Mouse (Mus musculus): ENCODE results near the gene Olfr53.
"Not testable (repeated sequence)": the region's sequence is repeated elsewhere in the genome, so short reads cannot be mapped to it uniquely, and the experiment has no call there.

Olfr53 gene

DNA sequence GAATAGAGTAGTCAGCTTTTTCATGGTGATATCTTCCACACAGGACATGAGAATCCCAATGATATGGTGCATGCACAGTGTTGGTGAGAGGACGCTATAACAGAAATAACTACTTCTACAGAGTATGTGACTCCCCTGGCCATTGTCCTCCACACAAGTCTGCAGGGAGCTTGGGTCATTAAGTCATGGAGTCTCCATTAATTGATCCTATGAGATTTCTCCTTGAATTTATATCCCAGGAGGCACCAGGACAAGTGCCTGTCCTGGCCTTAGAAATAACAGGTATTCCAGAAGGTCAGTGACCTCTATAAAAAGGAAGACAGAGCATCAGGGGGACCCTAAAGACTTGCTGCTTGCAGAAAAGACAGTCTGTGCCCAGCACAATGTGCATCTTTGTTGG is at the start of gene Olfr53:
TSS of gene Olfr53 (plus strand) at position 301 of the 400 bp plus-strand sequence.
- no peak for DNase-seq

DNA sequence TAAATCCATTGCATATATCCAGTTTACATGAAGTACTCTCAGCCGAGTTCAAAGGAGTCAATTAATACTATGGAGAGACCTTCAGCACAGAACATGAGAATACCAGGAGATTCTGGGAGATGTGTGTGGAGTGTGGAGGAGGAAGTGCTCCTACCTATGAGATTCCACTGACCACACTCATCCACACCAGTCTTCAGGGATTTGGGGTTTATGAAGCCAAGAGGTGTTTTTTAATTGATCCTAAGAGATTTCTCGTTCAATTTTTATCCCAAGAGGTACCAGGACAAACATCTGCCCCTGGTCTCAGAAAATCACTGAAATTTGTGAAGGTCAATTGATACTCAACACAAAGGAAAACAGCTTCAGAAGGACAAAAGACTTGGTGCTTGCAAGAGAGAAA is 45.3 kb upstream of the Olfr53 start, which contains the start of gene Olfr46:
TSS of gene Olfr46 (plus strand) at position 301 of the 400 bp plus-strand sequence.
- not testable (repeated sequence) for DNase-seq

DNA sequence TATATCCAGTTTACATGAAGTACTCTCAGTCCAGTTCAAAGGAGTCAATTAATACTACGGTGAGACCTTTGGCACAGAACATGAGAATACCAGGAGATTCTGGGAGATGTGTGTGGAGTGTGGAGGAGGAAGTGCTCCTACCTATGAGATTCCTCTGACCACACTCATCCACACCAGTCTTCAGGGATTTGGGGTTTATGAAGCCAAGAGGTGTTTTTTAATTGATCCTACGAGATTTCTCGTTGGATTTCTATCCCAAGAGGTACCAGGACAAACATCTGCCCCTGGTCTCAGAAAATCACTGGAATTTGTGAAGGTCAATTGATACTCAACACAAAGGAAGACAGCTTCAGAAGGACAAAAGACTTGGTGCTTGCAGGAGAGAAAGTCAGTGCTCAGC is 17.6 kb upstream of the Olfr53 start, which contains the start of gene Olfr61:
TSS of gene Olfr61 (plus strand) at position 301 of the 400 bp plus-strand sequence.
- DNase-seq = not testable (repeated sequence)

DNA sequence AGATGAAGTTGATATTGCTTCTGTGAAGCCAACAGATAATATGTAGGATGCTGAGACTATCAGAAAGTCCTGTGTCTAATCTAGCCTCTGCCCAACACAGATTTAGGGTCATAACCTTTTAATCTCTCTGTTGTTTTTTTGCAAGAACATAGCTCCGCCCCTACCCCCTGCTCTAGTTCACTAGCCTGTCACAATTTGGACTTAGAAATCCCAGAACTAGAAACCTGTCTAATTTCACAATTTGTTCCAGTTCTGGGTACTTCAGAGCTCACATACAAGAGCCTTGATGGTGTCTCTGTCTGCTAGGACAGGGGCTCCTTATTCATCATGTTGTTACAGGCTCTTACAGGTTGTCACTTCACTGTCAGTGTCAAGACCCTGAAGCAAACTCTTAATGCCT is 15.7 kb upstream of the Olfr53 start:
- no peak for DNase-seq

DNA sequence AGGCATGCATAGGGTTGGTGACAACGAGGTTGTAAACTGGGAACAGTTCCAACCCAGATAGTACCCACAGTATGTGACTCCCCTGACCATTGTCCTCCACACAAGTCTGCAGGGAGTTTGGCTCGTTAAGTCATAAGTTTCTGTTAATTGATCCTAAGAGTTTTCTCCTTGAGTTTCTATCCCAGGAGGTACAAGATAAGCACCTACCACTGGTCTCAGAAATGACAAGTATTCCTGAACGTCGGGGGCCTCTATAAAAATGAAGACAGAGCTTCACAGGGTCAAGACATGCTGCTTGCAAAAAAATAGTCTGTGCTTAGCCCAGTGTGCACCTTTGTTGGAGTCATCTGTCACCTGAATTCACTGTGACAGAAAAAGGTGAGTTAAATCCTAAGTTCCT is 13.4 kb downstream of the Olfr53 start, which contains the start of gene Olfr539:
TSS of gene Olfr539 (plus strand) at position 301 of the 400 bp plus-strand sequence.
- DNase-seq = no peak

DNA sequence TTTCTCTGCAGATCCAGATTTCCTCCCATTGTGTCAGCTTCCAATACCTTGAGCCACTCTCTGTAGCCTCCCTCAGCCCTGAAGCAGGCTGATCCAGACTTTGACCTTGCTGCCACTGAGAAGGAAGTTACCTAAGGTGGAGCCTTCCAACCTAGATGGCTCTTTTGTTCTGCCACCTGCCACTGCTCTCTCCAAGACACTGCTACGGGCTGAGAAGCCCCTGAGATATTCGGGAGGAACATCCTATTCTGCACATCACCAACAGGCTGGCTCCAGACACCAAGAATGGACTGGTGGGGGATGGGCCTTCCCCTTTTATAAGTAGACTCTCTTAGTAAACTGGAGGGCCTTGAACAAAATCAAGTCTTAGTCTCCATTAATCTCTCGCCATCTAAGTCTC is 24.4 kb downstream of the Olfr53 start:
- DNase-seq = not testable (repeated sequence)

DNA sequence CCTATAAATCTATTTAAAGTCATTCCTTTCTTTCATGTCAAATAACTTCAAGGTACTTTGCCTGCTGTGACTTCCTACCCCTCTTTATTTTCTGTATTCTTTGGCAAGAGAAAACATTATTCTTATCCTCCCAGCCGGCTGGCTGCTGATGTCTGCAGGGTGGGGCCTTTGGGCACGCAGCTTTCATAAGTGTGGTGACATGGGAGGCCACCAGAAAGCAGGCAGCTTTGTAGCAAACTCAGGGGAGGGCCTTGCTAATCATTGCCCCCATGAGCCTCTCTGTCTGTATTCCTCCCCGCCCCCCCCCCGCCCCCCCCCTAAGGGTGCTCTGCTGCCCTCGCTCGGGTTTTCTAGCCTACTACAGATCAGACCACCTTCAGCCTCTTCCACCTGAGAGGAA is 29.6 kb downstream of the Olfr53 start:
- DNase-seq = no peak

DNA sequence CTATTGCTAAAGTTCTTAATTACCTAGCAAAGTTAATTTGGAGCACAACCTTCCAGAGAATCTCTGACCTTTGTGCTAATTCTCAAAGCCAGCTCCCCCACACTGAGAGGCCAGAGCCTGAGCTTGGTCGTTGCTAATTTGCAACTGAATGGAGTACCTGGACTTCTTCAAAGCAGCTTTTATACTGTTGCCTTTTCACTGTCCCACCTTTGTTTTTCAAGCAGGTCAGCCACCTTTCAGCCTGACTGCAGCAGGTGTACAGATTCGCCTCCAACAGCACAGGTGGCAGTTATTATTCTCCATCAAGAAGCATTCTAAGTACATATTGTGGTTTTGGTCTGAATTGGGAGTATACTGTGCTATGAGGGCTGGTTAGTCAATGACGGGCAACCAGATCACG is 33.3 kb downstream of the Olfr53 start:
- not testable (repeated sequence) for DNase-seq

DNA sequence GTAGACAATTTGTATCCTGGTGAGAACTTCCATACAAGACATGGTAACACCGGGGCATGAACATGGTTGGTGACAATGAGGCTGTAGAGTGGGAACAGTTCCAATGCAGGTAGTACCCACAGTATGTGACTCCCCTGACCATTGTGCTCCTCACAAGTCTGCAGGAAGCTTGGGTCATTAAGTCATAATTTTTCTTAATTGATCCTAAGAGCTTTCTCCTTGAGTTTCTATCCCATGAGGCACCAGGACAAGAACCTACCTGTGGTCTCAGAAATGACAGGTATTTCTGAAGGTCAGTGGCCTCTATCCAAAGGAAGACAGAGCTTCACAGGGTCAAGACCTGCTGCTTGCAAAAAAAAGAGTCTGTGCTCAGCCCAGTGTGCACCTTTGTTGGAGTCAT is 35.4 kb downstream of the Olfr53 start, which contains the start of gene Olfr45:
TSS of gene Olfr45 (plus strand) at position 301 of the 400 bp plus-strand sequence.
- DNase-seq = no peak

DNA sequence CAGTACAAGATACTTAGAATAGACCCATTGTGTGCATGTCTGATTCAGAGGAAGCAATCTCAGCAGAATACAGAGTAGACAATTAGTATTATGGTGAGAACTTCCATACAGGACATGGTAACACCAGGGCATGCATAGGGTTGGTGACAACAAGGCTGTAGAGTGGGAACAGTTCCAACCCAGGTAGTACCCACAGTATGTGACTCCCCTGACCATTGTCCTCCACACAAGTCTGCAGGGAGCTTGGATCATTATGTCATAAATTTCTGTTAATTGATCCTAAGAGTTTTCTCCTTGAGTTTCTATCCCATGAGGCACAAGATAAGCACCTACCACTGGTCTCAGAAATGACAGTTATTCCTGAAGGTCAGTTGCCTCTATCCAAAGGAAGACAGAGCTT is 50.7 kb downstream of the Olfr53 start, which contains the start of gene Olfr541:
TSS of gene Olfr541 (plus strand) at position 301 of the 400 bp plus-strand sequence.
- no peak for DNase-seq
